Mouse (Mus musculus): Measurements from ENCODE around the gene Smyd4.

The Smyd4 gene

DNA sequence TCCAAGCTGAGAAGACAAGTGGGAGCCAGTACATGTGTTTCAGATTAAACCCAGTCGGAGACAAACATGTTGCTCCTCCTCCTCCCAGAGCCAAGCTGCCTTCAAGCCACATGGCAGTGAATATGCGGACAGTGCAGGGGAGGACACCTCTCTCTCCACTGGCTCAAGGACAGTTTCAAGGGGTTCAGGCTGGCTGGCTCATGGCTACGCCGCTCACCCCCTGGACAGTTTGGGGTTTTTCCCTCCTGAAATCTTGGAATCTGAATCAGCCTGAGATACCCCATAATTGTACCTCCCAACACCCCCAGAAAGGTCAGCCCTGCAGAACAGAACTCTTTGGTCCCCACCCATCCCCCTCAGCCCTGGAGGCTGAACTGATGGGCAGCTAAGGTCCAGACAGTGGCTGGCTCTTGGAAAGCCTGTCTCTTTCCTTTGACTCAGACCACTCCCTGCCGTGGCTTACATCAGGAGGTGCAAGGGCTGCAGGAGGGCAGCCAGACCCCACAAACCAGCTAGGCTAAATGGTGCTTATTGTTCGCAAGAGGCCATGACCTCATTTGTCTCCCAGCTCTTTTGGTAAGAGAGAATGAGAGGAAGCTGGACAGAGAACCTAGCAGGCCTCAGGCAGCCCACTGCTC is 73.3 kb downstream of the Smyd4 start:
- no peak for DNase-seq

DNA sequence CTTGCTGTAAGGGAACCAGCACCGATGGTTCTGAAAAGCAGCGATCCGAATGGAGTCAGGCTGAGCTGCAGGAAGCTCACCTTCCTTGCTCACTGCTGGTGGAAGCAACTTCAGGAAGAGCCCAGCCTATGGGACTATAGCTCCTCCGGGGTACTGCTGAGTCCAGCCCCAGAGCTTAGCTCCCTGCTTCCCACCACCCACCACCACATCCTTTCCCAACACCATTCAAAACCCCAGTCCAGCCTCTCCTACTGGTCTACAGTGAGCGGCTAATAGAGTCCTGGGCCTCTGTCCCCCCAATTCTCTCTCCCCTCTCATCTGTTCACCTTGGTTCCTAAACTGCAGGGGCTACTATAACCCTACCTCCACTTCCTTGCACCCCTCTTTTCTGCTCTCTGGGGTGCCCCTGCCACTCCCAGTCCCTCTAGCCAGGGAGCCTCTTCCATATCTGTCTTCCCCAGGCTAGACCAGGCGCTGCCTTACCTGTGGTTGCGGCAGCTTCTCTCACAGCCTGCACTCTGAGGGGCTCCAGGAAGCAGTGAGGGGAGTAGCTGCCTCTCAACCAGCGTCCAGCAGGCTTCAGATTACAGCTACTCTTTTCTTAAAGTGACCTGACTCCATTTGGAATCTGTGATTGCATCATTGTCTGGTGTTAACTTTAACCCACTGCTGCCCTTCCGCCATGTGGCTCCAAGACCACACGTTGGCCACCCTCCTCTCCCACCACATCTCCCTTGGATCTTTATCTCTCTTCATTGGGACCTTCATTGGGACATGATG is 74.0 kb downstream of the Smyd4 start, which contains the start of gene Serpinf1:
TSS of gene Serpinf1 (minus strand) at position 689 of the 780 bp plus-strand sequence.
- DNase-seq, result no peak

DNA sequence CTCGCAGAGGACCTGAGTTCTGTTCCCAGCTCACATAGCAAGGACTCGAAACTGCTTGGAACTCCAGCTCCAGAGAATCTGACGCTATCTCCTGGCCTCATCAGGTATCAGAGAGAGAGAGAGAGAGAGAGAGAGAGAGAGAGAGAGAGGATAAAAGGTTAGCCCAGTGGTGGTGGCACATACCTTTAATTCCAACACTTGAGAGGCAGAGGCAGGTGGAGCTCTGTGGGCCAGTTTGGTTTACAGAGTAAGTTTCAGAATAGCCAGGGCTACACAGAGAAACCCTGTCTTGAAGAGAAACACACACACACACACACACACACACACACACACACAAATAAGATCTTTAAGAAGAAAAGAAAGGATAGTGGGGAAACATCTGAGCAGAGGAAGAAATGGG is 74.9 kb downstream of the Smyd4 start:
- no peak for DNase-seq

DNA sequence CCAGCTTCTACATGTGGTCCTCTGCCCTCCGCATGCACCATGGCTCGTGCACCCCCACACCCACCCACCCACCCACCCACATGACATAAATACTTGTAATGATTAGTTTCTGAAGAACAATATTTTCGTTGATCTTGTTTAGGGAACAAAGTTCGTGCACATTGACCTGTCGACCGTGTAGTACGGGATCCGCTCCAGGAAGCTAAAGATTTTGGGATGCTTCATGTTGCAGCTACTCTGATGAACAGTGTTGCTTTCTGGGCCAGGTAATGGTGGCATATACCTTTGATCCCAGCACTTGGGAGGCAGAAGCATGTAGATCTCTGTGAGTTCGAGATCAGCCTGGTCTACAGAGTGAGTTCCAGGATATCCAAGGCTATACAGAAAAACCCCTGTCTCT is 75.8 kb downstream of the Smyd4 start:
- no peak for DNase-seq

DNA sequence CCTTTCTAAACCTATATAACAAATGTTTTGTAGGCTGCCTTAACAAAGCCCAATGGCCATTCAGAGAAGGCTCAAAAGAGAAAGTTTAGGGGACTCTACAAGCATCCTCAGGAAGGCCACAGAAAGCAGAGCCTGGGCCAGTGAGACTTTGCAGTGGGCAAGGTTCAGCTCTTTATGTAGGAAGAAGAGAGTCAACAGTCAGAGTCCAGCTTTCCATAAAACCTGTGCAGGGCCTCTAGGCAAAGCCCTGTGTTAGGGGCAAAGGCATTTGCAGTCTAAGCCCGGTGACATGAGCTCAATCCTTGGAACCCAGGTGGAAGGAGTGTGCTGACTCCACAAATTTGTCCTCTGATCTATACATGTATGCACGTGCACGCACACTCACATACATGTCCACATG is 76.2 kb downstream of the Smyd4 start:
- DNase-seq, result no peak

DNA sequence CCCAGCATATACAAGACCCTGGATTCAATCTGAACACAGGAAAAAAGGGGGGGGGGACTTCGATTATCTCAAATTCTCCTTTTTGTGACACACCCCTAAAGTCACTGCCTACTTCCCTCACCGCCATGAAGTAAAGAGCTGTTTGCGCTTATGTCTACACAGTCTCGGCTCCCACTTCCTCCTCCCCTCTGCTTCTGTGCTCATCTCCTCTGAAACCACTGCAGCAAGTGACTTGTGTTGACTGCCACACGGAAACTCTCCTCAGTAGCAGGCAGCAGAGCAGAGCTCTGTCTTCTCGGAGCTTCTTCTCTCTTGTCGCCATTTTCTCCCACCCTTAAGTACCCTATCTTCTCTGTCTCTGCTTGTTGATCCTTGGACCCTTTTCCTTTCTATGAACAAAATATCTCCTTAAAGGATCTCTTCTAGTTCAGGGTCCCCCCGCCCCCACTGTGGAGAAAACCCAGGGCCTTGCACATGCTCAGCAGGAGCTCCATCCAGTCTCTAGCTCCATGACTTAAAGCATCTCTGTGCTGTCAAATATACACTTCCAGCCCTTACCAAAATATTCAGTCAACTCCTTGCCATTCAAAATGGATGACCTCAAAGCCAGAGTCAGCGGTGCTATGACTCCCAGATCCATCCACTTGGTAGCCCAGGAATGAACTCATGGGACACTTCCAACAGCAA is 80.9 kb downstream of the Smyd4 start:
- DNase-seq, result no peak

DNA sequence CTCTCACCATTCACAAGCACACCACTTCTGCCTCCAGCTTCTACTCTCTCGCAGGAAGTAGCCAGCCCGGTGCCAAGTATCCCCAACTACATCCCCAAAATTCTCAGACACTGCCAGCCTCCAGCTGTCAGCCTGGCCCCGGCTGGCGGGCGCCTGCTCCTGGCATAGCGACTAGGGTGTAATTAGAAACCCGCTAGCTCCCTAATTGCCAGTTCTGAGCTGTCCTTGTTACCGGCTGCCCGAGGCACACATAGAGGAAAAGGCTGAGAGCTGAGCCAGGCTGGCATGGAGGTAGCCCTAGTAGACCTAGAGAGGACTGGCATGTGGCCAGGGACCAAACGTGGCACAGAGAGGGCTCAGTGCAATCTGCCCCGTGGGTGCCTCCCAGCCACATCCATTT is 83.1 kb downstream of the Smyd4 start:
- DNase-seq, result peak; percentile 45

DNA sequence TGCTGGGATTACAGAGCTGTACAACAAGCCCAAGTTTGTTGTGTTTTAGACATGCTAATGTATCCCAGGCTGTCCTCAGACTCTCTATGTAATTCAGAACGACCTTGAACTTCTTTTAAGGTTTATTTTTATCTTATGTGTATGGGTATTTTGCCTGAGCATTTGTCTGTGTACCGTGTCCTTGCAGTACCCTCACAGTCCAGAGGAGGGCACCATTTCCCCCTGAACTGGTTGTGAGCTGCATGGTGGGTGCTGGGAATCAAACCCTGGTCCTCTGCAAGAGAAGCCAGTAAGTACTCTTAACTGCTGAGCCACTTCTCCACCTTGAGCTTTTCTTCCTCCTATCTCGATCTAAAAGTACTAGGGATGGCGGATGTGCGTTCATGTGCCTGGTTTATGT is 85.9 kb downstream of the Smyd4 start:
- no peak for DNase-seq

DNA sequence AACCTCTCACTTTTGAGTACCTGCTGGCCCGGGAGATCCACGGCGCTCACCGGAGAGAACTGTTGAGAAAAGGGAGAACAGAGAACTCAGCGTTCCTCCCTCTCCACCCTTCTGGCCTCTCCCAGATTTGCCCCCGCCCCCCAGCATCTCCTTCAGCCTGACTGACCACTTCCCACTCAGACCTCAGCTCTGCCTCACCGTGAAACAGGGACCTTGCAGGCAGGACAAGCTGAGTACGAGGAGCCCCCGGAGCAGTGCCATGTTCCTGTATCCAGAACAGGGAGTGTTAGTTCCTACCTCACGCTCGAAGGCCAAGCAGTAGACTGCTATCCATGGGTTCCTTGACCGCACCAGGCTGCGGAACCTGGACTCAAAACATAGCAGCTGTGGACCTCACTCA is 90.0 kb downstream of the Smyd4 start:
- no peak for DNase-seq

DNA sequence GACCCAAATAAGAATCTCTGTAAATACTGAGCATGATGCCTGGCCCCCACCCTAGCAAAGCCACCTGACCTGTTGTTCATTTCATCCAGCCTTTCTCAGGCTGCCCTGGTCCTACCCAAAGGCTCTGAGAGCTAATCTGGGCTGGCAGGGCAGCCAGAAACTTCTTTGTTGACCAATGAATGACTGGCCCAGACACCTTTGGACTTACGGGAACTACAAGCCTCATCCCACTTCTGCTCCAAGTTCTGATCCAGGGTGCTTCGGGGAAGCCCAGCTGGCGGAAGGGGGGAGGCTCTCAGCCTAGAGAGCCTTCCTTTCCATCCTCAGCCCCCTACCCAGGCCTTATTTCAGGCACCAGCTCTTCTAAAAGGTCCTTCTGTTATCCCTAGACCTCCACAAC is 90.6 kb downstream of the Smyd4 start:
- peak; percentile 45 for DNase-seq

DNA sequence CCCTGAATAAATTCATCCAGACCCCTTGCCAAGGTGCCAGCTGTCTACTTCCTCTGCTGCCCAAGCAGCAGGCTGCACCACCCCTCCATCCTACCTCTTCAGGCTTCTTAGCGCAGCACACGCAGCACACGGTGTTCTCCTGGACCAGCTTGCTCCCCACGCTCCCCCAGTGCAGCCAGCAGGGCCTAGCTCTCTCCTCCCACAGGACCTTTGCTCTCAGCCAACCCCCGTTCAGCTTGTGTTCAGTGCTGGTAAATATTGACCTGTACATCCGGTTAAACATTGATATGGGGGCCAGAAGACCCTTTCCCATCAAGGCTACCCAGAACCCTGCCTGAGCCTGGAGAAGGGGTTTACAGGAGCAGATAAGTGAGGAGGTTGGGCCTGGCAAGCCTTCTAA is 91.1 kb downstream of the Smyd4 start, which contains the start of gene Serpinf2:
TSS of gene Serpinf2 (minus strand) at position 229 of the 400 bp plus-strand sequence.
- DNase-seq, result peak; percentile 70

DNA sequence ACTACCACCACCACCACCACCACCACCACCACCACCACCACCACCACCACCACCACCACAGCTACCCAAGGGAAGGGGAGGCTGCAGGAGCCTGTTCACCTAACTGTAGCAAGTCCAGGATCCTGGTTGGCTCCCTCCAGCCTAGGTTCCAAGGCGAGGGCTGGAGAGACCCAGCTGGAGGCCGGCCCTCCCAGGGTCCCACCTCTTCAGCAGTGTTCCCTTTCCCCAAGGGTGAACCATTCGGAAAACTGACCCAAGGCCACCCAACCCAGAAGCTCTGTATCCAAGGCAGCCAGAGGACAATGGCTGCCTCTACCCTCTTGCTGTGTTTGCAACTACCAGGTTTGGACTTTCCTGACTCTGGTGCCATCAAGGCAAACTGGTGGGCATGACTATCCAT is 91.7 kb downstream of the Smyd4 start:
- DNase-seq, result no peak

DNA sequence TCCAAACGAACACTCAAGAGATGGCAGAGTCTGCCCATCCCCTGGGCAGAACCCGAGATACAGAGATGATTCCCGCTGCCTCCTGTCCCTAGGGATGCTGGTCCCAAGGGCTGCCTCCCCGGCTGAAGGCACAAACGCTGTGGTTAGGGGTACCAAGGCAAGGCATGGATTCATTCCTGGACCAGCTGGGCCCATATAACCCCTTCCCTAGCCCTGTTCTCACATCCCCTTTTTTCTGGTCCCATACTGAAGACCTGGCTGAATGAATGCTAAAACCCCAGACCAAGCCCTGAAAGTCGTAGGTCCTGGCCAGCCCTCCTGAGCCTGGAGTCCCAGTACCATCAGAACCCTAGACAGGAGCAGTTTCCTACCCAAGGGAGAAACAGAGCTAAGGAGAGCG is 92.8 kb downstream of the Smyd4 start:
- no peak for DNase-seq

DNA sequence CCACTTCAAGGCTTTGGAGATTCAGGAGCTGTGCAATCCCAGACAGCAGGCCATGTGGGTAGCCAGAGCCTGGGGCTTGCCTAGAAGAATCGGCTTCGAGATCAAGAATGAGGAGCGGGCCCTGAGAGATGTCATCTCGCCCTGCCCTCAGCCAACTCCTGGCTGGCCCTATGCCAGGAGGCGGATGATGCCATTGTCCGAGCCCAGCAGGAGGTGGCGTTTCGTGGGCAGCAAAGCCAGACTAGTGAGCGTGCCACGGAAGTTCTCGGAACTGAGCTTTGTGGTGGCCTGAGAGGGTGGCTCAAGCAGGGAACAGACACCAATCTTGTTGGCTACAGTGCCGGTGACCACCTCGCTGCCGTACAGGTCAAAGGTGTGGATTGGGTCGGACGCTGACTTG is 93.4 kb downstream of the Smyd4 start:
- DNase-seq, result peak; percentile 60

DNA sequence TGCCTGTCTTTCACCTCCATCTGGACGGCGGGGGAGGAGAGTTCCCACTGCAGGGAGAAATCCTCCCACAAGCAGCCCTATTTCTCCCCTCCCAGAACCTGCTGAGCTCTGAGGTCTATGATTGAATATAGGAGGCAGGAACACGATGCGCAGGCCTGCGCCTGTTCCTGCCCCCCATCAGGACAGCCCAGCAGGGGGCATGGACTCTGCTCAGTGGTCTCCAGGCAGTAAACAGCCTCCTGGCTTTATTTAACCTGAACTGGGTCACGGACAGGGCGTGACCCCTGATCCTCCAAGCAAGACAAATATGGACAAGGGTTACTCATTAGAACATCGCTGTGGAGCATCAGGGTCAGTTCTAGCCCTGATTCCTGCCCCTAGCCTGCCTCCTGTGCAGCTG is 95.5 kb downstream of the Smyd4 start:
- peak; percentile 78 for DNase-seq

DNA sequence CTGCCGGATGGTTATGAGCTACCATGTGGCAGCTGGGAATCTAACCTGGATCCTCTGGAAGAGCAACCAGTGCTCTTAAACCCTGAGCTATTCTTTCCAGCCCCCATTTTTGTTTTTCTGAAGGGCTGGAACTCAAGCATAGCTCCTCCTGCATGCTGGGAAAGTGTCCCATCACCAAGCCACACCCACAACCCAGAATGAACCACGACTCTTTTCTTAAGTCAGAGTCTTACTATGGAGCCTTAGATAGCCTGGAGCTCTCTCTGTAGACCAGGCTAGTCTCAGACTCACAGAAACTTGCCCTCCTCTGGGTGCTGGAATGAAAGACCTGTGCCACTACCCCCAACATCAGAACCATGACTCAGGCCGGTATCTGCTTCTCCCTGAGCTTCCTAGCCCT is 100.3 kb downstream of the Smyd4 start:
- DNase-seq, result no peak

DNA sequence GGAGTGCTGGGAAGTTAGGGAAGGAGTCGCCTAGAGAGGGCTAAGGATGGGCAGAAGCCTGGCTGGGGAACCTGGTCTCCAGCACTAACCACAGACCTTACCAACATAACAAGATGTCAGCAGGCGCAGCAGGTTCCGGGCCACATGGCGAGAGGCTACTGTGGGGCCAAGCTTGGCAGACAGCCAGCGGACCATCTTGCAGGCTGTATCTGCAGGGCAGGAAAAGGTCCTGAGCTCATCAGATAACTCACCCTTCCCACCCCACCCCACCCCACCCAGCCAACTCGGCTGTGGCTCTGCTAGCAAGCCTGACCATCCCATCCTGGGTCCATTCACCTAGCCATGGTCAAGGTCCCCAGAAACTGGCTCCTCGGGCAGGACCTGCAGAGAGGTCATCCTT is 101.5 kb downstream of the Smyd4 start:
- DNase-seq, result no peak

DNA sequence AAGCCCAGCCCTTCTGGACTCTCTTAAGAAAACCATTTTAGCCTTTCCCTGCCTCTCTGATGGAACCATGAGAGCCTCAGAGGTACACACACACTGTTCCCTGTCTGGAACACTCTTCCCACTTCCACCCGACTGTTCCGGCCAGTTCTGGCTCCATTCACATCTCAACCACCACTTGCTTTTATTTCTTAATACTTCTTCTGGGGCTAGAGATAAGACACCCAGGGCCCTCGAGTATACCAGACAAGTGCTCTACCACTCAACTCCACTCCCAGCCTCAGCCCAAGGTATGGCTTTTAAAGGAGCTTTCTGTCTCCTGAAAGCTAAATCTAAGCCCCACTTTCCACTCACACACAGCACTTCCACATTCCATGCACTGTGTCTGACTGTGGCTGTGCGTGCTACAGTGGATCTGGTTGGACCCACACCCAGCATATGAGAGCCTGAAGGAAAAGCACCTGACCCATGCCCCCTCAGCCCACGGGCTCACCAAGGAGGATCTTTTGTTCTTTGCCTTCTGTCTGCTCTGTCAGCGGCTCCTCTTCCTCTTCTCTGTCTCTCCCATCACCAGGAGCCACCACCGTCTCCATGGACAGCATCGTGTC is 102.2 kb downstream of the Smyd4 start:
- no peak for DNase-seq

DNA sequence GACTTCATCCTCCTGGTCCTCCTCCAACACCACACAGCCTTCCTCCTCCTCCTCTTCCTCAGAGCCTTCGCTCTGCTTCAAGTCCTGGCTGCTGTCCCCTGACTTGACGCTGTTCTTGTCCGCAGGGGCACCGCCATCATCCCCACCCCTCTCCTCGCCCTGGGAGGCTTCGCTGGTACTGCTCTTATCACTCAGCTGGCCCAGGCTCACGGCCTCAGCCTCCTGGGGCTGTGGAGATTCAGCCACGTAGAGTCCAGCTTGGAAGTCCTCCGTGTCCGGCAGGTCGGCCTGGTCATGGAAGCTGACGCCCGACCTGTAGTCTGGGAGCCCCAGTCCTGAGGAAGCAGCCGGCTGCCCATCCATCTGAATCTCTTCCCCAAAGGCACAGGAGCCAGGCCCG is 102.7 kb downstream of the Smyd4 start:
- DNase-seq, result no peak

DNA sequence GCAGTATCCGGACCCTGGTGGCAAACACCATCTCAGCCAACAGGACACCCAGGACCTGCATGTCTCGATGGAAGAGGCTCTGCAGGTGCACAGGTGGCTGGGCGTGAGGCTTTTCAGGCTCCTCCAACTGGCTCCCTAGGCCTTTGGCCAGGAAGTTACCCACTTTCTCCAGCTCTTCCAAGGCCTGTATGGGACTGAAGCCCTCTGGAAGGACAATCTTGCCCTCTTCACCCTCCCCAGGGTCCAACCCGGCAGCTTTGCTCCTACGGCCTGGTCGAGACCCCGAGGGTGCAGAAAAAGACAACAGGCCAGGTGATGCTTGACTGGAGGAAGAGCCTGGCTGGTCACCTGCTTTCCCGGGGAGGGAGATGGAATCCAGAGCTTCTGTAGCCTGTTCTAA is 103.8 kb downstream of the Smyd4 start:
- no peak for DNase-seq

DNA sequence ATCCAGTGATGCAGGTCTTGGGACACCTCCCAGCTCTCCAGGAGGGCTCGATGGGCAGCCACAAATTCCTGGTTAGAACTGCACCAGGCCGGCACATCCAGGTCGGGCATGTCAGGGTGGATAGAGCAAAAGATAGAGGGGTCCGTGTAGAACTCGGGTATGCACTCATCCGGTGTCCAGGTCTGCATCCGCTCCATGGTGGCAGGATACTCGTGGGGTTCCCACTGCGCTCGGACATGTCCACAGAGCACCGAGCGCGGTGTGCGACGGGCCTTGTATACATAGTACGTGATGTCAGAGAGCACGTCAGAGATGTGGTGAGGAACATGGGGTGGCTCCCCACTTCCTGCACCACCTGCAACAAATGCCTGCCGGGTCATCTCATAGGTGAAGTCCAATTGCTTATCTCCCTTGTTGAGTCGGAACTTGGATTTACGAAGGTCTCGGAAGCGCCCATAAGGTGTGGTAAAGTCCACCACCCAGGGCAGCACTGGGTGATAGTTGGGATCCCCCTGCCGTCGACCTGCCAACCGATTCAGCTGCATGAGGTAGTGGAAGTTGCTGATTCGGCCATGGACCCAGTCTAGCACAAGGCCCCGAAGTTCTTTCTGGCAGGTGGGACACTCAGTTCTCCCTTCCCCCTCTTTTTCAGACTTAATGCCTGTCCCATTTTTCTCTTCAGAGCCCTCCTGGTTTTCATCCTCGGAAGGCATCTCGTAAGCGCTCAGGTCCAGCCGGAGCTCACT is 104.8 kb downstream of the Smyd4 start:
- DNase-seq, result no peak

DNA sequence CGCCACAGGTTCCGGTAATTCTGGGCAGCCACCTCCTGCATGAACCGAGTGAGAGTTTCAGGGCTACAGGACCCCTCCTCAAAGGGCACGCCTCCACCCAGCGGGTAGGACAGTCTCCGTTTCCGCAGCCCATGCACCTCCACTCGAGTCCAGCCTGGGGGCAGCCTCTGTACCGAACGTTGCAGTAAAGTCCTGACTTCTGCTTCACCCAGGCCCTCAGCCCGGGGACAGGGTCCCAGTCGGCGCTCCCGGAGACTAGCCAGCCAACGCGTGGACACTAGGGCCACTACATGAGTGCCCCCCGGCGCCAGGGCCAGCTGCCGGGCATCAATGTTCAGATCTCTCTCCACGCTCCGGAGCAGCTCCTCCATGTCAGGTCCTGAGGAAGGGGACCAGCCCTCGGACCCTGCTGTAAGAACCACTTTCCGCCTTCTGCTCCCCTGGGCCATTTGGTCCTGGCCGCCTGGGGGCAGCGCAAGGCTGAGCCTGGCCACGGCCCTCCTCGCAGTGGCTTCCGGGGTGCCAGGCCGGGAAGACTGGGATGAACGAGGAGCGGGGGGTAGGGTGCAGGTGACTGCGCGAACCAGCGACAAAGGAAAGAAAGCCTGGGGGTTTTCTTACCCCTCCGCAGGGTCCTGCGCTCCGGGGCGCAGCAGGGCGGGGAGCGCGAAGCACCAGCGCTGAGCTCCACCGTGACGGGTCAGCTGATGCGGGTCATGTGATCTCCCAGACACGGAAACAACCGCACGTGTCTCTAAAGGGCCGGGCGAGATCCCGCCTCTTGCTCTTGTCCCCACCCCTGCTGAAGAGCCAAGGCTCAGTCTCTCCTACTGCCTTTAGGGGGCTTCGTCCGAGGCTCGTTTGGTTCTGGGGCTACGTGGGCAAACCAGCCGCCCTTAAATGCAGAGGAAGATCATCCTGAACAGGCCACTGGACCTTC is 106.0 kb downstream of the Smyd4 start, which contains the start of gene Wdr81:
TSS of gene Wdr81 (minus strand) at position 727 of the 940 bp plus-strand sequence.
- DNase-seq, result peak; percentile 91
